Mouse (Mus musculus) heart, postnatal 14 days (tissue): ENCODE results near the gene Mthfd2. TPM values are rescaled to one million over a fixed set of nuclear protein-coding genes. Genes with fewer than 3 reads are reported as not detected.
"Not testable (repeated sequence)": the region's sequence is repeated elsewhere in the genome, so short reads cannot be mapped to it uniquely, and the experiment has no call there.

Source experiments
- DNase-seq, 2 experiments: peaks; one replicate each; pipeline ENCODE4 v3.0.0; 2021 to 2022
- intact Hi-C: fragments of 180-260 bp; cut with DNase I; formaldehyde crosslinking; loops from one replicate; pipeline ENCODE4 v1.15.1; 2025
- total RNA-seq, 2 experiments: library from RNA; stranded (reverse); gene quantifications; 2 replicates each; pipeline ENCODE4 v1.2.3; 2021

The Mthfd2 gene
- total RNA-seq, 2 experiments from 2014 or later, result 4.4 to 5.9 TPM

DNA sequence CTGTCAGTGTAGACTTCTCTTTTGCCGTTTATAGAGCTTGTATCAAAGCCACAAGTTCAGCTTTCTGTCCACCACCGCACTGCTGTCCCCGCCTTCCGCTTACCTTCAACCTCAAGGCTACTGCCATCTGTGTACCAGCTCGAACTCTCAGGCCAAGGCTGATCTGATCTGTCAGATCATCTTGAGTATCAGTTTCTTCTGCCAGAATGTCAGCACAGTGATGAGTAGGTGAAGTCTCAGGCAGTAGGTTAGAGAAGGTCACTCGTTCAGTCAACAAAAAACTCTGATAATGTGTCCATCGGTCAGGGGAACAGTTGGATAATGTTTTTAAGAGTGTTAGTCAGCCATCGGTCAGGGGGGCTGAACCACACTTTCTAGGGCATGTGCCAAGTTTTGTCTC, 19.6 kb upstream of the Mthfd2 start:
- intact Hi-C loops, result not testable (repeated sequence)

DNA sequence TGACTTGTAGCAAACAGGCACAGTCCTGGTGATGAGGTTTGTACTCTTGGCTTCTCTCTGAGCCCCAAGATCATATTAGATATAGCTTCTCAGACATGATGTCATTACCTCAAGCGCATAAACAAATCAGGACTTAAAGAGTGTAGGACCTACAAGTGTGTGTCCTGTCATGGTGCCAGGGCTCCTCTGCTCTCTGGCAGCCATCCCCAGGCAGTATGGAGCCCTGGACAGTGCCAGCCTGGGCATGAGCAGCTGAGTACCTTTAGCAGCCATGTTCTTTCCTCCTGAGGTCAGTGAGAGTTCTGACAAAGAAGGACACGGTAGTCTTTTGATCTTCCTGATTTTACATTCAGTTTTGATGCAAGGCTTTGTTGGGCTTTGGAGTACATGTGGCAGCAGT, 17.2 kb upstream of the Mthfd2 start:
- intact Hi-C loops, result no loop called here
- no peak for DNase-seq

More for the DNA sequence above, 19.6 kb upstream of the Mthfd2 start:
- not testable (repeated sequence) for DNase-seq

DNA sequence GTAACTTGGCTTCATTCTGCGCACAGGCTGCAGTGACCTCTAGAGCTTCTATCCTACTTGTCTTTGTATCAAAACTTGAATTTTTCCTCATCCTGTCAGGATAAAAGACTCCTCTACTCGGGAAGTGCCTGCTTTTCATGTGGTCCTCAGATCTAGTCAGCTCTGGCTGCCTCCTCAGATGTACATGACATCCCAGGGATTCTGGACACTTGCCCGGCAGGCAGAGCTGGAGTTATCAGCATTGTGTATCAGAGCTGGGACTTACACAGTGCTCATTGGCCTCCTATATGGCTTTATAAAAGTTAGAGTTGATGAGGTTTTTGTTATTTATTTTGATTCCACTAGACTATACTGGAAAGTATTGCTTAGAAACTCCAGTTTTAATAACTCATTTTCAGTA, 15.7 kb upstream of the Mthfd2 start:
- DNase-seq, result no peak
- intact Hi-C loops, result no loop called here

DNA sequence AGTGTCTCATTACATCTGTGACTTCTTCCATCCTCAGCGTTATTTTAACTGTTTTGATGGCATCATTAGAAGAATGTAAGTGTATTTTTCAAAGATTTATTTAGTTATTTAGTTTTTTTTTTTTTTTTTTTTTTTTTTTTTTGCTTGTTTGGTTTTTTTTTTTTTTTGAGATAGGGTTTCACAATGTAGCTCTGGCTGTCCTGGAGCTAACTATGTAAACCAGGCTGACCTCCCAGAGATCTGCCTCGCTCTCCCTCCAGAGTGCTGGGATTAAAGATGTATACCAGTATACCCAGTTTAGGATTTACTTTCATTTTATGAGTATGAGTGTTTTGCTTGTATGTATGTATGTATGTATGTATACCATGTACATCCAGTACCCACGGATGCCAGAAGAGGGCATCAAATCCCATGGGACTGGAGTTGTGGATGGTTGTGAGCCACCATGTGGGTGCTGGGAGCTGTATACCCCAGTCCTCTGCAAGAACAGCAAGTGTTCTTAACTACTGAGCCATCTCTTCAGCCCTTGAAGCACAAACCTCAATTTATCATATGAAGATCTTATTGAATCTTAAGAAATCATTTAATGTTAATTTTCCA, 2.0 kb upstream of the Mthfd2 start:
- intact Hi-C loops, result loop anchor here (10.0 kb wide), 1 partner anchor 447 kb away; the partner anchor contains the start of gene Tex261
- no peak for DNase-seq

DNA sequence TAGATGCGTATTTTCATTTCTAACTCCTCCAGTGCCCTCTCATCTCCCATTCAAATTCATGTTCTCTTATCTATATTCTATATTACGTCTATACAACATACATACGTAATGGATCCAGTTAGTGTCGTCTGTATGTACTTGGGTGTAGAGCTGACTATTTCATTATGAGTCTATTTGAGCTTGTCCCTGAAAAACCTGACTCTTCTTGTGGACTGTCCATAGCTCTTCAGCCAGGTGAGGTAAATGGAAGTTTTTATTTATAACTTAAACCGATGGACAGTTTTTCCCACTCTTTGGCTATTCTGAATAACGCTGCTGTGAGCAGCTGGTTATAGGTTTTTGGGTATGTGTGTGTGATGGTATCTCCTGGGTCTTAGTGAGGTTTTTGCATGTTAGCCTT, 1.1 kb upstream of the Mthfd2 start:
- intact Hi-C loops, result loop anchor here (10.0 kb wide), 1 partner anchor 448 kb away; the partner anchor contains the start of gene Tex261
- no peak for DNase-seq

DNA sequence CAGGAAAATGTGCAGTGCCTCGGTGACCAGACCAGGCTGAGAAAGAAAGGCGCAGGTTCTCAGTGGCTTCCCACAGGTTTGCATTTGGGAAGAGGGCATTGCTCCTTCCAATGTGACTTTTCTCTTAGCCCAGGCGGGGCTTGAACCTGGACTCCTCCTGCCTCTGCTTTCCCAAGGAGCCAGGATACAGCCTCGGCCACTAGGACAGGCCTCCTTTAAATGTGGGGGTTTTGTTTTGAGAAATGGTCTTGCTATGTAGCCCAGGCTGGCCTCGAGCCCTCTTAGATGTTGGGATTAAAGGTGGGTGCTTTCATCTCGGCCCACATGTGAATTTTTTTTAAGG, 657 bp upstream of the Mthfd2 start:
- intact Hi-C loops, result loop anchor here (10.0 kb wide), 1 partner anchor 448 kb away; the partner anchor contains the start of gene Tex261
- DNase-seq, result no peak

DNA sequence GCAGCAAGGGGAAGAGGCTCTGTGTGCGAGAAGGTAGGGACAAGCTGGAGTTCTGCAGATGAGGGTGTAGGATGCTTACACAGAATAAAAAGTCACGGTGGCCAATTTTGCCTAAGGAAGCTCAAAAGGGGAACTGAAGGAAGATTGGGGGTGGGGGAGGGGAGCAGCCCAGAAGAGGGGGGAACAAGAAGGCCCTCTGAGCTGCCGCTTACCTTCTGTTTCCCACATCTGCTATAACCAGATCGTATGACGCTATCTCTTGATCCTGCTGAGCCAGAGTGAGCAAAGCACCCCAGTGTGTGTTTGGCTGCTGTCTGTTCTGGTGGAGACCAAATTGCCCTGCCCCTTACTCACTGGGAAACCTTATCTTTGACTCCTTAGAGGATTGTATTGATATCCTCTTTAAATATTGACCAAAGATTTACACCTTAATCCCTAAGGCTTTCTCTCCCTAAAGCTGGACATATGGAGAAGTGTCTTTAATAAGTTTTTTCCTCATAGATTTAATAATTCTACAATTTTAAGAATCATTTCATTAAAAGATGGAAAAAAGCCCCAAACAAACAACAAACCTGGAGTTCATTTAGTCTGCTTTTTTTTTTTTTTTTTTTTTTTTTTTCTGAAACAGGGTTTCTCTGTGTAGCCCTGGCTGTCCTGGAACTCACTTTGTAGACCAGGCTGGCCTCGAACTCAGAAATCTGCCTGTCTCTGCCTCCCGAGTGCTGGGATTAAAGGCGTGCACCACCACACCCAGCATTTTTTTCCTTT, 1.9 kb downstream of the Mthfd2 start:
- intact Hi-C loops, result loop anchor here (10.0 kb wide), 1 partner anchor 451 kb away; the partner anchor contains the start of gene Tex261
- no peak for DNase-seq

DNA sequence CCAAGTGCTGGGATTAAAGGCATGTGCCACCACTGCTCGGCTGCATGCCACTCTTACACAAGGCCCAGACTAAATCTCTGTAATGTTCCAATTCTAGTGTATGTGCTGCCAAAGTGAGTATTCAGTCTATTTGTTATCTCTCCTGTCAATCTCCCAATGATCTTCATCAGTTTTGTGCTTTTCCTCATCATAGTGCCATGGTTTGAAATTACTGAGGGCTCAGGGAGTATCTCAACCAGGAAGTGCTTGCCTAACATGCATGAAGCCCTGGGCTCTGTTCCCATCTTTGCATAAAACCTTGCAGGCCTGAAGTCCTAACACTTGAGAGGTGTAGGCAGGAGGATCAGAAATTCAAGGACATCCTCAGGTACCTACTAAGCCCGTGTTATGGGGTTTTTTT, 2.9 kb downstream of the Mthfd2 start:
- intact Hi-C loops, result loop anchor here (10.0 kb wide), 1 partner anchor 452 kb away; the partner anchor contains the start of gene Tex261
- DNase-seq, result no peak

DNA sequence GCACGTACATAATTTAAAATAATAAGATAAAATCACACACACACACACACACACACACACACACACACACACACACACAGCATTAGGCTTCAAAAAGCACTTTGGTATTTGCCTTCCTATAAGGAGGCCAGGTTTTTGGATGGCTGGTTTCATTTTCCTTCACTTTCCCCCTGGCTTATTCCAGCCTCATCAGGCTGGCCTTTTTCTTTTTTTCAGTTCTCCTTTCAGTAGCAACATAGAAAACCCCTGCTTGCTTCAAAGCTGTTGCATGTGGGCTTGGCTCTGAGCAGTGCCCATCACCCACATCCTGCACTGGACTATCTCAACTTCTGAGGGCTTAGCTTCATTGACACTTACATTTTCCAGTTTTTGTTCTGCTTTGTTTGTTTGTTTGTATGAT, 3.8 kb downstream of the Mthfd2 start:
- no peak for DNase-seq
- intact Hi-C loops, result loop anchor here (10.0 kb wide), 1 partner anchor 453 kb away; the partner anchor contains the start of gene Tex261

DNA sequence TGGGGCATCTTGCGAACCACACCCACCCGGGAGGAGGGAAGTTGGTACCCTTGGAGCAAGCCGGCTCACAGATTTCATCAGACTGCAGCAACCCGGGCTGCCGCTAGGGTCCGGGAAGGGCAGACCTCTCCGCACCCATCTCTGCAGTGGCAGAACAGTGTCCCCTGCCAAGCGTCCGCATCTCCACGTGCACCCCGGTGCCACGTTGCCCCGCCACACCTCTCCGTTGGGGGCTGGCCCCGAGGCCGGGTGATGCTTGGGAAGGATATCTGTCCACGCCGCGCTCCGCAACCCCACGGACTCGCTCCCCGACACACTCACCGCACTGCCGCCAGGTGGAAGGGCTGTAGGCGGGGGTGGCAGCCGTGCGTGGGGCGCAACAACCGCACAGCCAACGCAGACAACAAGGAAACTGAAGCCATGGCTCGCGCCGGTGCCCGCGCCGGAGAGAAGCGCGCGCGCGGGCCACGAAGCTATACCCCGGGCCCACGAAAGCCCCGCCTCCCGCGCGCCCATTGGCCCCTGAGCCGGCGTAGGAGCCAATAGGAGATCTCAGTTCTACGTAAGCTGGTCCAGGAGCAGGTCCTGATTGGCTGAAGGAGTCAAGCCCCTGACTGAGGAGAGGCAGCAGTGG, 8.5 kb downstream of the Mthfd2 start:
- intact Hi-C loops, result no loop called here
- DNase-seq, result peak; percentile 91 to 92

DNA sequence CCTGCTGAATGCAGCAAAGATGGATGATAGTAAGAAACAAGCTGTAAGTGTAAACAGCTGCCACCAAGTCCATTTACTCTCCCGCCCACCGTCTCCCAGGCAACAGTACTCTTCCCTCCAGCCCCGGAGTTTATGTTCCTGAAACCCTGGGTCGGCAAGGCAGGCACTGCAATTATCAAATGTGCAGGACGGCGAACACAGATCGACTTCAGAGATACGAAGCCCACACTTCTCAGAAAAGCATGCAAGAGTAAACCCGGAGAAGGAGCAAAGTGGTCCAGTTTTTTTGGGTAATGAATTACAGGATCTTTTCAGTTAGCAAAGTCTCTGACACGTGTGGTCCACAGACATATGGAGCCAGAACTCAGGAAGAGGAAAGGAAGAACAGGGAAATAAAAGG, 9.7 kb downstream of the Mthfd2 start:
- no peak for DNase-seq
- intact Hi-C loops, result no loop called here

DNA sequence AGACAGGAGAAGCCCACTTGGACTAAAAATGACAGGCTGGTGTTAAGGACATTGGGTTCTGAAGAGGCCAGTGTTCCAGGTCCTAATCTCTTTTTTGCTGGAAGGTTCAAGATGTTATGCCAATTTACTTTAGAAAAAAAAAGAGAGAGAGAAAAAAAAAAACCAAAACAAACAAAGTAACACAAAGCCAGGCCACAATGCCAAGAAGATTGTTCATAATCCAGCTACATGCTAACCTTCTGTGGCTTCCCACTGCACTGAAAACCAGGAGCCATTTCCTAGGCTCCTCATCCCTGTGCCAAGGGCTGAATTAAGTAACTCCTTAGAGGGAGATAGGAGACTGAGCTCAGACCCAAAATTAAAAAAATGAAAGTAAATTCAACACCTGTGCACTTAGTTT, 10.4 kb downstream of the Mthfd2 start:
- no peak for DNase-seq
- intact Hi-C loops, result no loop called here

DNA sequence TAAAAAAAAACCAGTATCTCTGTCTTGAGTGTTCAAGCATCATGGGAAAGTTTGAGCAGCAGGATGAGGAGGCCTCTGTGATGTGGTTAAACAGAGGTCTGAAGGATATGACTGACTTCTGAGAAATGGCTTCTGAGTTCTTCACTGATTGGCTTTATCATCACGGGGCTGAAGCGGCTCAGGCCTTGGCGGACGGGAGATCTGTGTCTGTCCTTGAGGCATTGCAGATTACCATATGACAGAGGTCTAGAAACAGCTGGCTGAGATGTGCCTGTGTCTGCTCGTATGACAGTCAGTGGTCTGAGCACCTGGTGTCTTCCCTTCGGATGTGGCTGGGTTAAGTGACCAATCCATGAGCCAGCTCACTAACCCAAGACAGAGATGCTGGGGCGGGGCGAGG, 13.2 kb downstream of the Mthfd2 start:
- intact Hi-C loops, result no loop called here

DNA sequence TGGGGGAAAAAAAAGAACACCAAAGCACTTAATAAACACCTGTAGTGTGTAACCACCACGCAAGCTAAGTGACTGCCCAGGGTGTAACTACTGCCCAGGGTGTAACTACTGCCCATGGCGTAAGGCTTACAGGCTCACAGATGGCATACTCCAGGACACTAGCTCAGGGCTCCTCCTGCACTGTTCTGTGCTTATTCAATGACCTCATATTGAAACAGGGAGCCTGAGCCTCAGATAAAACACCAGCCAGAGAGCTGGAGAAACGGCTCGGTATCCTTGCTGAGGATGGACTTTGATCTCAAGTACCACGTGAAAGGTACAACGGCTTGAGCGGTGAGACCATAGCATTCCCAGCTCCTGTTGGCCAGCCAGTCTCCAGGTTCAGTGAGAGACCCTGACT, 13.7 kb downstream of the Mthfd2 start:
- intact Hi-C loops, result no loop called here
- no peak for DNase-seq

More for the DNA sequence above, 13.2 kb downstream of the Mthfd2 start:
- DNase-seq, result no peak

DNA sequence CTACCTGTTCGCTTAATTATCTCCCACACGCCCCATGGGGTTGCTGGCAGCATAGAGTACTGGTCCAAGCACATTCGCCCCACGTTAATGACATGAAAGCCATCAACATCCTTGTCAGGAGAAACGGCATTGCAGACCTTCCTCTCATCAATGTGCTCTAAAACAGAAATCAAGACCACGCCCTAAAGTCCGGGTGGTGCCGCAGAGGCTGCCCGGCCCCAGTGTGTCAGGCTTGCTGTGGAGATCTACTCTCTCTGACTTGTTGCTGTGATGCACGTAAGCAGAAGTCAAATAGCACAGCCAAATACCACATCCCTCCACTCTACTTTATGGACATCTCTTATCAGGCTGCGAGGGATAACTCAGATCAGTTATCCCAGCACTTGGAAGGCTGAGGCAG, 14.5 kb downstream of the Mthfd2 start:
- DNase-seq, result no peak

DNA sequence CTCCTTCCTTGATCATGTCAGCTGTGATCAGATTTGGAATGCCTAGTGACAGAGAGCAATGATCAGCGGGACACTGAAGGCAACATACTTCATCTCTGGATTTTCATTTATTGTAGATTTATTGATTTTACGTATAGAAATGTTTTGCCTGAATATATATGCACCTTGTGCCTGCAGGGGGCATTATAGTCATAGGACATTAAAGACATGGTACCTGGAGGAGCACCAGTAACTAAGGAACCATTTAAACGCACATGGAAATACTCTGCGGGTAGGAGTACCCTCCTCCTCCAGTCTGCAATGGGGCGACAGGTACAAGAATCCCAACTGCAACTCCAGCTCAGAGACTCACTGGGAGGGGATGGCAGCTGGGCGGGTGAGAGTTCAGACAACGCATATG, 16.7 kb downstream of the Mthfd2 start:
- DNase-seq, result no peak
- intact Hi-C loops, result no loop called here

More for the DNA sequence above, 14.5 kb downstream of the Mthfd2 start:
- intact Hi-C loops, result no loop called here

DNA sequence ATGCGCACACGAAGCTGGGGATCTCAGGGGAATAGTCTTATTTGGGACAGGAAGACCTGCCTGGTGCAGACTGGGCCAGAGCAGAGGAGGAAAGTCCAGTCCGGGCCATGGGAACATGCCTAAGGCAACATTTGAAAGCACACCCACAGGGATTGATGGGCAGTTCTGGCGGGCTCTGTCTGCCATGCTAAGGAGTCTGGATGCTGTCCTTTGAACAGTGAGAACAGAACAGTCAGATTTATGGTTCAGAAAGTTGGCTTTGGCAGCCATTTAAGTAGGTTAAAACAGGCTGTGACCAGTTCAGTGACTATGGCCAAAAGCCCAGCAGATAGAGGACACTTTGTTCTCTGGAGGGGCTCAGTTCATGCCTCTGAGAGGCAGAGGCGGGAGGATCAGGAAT, 23.4 kb downstream of the Mthfd2 start:
- no peak for DNase-seq
- intact Hi-C loops, result no loop called here

DNA sequence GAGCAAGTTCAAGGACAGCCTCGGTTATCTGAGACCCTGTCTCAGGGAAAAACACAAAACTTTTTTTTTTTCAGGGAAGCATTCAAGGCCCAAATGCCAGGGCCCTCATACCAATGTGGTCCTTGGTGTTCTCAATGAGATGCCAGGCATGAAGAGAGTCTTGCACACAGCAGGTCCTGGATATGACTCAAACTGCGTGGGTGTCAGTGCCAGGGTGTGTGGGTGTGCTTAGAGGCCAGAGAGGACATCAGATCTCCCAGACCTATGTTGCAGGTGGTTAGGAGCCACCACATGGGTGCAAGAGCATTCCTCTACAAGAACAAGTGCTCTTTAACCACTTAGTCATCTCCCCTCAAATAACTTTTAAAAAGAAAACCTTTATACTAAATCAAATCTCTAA, 24.4 kb downstream of the Mthfd2 start:
- intact Hi-C loops, result no loop called here
- no peak for DNase-seq

DNA sequence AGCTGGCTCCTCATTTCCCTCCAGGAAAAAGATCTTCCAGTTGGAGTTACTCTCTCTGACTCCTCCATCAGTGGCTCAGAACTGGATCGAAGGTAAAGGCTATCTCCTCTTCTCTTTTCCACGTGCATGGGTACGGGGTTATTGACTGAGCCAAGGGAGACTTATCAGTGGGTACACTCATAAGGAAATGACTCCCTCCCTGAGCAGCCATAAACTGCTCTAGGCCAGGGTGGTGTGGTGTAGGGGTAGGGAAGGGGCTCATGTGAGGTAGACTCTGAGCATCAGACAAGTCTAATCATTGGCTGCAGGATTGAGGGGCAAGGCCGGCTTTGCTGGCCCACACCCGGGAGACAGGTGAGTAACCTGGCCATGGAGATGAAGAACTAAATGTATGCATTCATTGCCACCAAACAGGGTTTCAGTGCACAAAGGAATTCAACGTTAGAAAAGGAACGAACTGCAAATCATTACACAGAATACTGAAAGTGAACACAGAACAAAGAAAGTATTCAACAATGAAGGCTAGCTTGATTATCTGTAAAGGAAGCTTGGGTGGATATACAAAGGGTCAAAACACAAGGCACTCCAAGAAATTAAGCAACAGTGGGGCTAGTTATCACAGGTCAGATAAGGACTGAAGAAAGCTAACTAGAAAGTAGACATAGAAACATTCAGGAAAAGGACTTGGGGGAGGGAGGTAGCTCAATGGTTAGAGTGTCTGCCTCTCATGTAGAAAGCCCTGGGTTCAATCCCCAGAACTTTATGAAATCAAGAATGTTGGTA, 25.1 kb downstream of the Mthfd2 start:
- intact Hi-C loops, result no loop called here
- no peak for DNase-seq

DNA sequence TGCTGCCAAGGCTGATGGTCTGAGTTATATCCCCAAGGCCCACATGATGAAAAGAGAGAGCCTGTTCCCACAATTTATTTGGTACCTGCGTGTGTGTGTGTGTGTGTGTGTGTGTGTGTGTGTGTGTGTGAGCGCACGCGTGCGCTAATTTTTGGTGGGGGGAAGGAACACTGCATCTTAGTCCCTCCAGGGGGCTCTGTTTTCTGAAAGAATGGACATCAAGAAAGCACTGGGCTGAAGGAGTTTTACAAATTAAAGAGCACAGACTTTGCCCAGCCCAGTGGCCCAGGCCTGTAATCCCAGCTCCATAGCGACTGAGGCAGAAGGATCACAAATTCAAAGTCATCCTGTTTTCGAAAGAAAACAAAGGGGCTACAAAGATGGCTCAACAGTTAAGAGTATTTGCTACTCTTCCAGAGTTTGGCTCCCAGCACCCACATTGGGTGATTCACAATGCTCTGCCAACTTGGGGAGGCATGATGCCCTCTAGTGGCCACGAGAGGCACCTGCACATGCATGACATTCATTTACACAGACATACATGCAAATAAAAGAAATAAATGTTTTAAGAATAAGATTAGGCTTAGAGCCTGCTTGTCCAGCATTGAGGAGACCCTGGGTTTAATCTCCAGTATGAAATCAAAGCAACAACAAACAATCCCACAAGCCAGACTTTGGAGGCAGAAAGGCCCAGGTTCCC, 45.3 kb downstream of the Mthfd2 start:
- intact Hi-C loops, result no loop called here
- DNase-seq, result peak in 1 of 2 experiments; percentile 16
